Mouse (Mus musculus): Measurements from ENCODE around the gene AF067063.
"Not testable (repeated sequence)": the region's sequence is repeated elsewhere in the genome, so short reads cannot be mapped to it uniquely, and the experiment has no call there.

DNA sequence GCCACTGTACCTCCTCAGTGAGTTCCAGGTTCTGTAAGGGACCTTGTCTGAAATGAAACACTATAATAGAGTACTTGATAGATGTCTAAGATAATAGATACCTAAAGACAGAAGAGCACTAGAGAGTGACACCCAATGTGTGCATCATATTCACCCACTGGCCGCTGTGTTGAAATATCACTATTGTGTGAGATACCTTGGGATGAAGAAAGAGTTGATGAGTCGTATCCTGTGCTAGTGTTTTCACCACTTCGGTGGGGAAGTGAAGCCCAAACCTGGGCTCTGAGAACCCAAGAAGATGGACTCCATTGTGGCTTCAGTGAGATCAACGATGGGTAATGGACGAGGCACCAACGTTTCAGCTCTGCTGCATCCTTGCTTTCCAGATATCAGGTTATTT lies 32.4 kb upstream of the AF067063 start:
- TF ChIP-seq E2F4 (IDR thresholded peaks at IDR 0.05; ENCODE audit: insufficient read depth); POLR2A (IDR thresholded peaks at IDR 0.05; ENCODE audit: insufficient read length, low read depth); MAX (IDR thresholded peaks at IDR 0.05; ENCODE audit: low read depth); USF1 (IDR thresholded peaks at IDR 0.05; ENCODE audit: low read depth); TCF12 (IDR thresholded peaks at IDR 0.05; ENCODE audit: insufficient read depth, poor library complexity, severe bottlenecking); MYOG (IDR thresholded peaks at IDR 0.05; ENCODE audit: control insufficient read depth in 1 of 3, insufficient read depth in 1 of 3, insufficient read length in 2 of 3, low read depth in 2 of 3); POLR2AphosphoS2 (IDR thresholded peaks at IDR 0.05; ENCODE audit: insufficient read length, low read depth); REST (IDR thresholded peaks at IDR 0.05; ENCODE audit: insufficient read depth, insufficient read length); CEBPB (IDR thresholded peaks at IDR 0.05; ENCODE audit: insufficient read depth, poor library complexity, severe bottlenecking); TCF3 (IDR thresholded peaks at IDR 0.05; ENCODE audit: insufficient read length, low read depth): not testable (repeated sequence)
